Mouse (Mus musculus) thymus, adult 2 months (tissue): ENCODE measurements around the gene Npr1.

Source experiments
- CTCF ChIP-seq: fragments of 200-500 bp; IDR thresholded peaks from 2 replicates; pipeline ENCODE4 v1.5.1; 2012; ENCODE audit warnings: mild to moderate bottlenecking, control low read depth, low read length, moderate library complexity, borderline replicate concordance; ENCODE audit not compliant: control insufficient read depth, poor library complexity, insufficient read depth; ENCODE audit errors: extremely low read depth
- POLR2A ChIP-seq: fragments of 200-500 bp; IDR thresholded peaks from 2 replicates; pipeline ENCODE4 v1.6.1; 2012; ENCODE audit warnings: mild to moderate bottlenecking, low read length, control low read depth, moderate library complexity; ENCODE audit not compliant: control insufficient read depth, poor library complexity, insufficient read depth; ENCODE audit errors: extremely low read depth

DNA sequence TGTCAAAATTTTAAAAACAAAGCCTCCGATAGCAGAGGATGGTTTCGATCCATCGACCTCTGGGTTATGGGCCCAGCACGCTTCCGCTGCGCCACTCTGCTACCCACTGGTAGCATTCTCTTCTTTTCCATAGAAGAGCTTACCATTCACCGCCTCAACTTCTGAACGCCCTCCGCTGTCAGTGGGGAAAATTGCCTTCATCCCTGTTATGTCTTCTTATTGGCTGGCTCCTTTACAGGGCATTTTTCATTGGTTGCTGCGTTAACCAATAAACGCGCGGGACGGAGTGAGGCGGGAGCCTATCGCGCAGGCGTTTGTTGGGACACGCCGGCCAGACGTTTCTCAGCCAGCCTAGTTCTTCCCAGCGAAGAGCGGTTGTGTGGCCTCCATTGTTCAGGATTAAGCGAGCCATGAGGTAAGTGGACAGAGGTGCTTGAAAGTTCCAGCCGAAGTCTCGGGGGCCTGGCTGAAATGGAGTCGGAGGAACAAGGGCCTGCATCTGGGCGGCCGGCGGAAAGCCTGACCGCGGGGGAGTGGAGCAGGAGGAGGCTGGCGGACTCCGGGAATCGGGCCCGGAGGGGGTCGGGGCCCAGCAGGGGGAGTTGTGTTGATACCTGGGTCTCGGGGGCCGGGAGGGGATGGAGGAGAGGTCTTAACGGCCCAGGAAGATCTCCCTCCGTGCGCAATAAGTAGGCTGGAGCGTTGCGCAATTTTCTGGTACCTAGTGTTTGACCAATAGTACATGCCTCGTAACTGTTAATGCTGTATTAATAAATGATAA, 10.4 kb upstream of the Npr1 start, which contains the start of gene Ilf2:
- peak; percentile 19; the same call in 1 of the 2 replicates for TF ChIP-seq CTCF
- peak; percentile 42; the same call in 1 of the 2 replicates for TF ChIP-seq POLR2A
